Comparison of ENCODE assay signal across 15 mouse cellular contexts in genomic region chr13:97310855-97311189, GRCm38 (mm10).
A peak's percentile ranks its signal among the peaks of the same experiment; 100 is the strongest.
DNase-seq lines count a peak whose midpoint lies in the region; ATAC-seq and TF ChIP-seq lines count a peak whose summit lies in the region.
"Had no signal": no experiment of that assay in that cellular context is flagged by ENCODE, and none has a peak within 500 bp of the region (broad histone marks: within the 10 kb centered on the region; RNA-seq: fewer than 3 reads in every experiment).

No protein-coding gene starts in this region.

- H3K27ac ChIP-seq in forebrain, embryonic 11.5 days (ENCODE audit: low read depth, low read length): 0 out of 2 replicates have a peak overlapping the region, but pooled peaks have one; percentile 25
- H3K27ac ChIP-seq in forebrain, postnatal 0 days (ENCODE audit: low read depth, low read length): no peak overlapping the region
- peak overlapping the region; percentile 74; the same call in 1 of the 2 replicates for H3K27ac ChIP-seq in kidney, embryonic 14.5 days (ENCODE audit: low read depth, low read length)
- no peak overlapping the region for H3K27ac ChIP-seq in midbrain, embryonic 11.5 days (ENCODE audit: low read depth, low read length)
- no peak overlapping the region for H3K27ac ChIP-seq in midbrain, postnatal 0 days (ENCODE audit: low read depth, low read length)
- peak overlapping the region; percentile 58; the same call in 1 of the 2 replicates for H3K27ac ChIP-seq in stomach, postnatal 0 days (replicated peaks)
- H3K27ac ChIP-seq: embryonic facial prominence, embryonic 13.5 days; forebrain, embryonic 12.5 days; left cerebral cortex, adult 2 months; limb, embryonic 13.5 days had no signal

- H3K9ac ChIP-seq in forebrain, embryonic 11.5 days (ENCODE audit: low read length): no peak overlapping the region
- no peak overlapping the region for H3K9ac ChIP-seq in forebrain, postnatal 0 days
- no peak overlapping the region for H3K9ac ChIP-seq in kidney, embryonic 14.5 days (ENCODE audit: low read depth, low read length)
- H3K9ac ChIP-seq in midbrain, embryonic 11.5 days (ENCODE audit: low read length): no peak overlapping the region
- H3K9ac ChIP-seq in midbrain, postnatal 0 days (replicated peaks; ENCODE audit: low read length, poor library complexity, severe bottlenecking): no peak overlapping the region
- H3K9ac ChIP-seq in stomach, postnatal 0 days (ENCODE audit: low read length): no peak overlapping the region
- H3K9ac ChIP-seq: embryonic facial prominence, embryonic 13.5 days; forebrain, embryonic 12.5 days; limb, embryonic 13.5 days had no signal

- DNase-seq in forebrain, embryonic 11.5 days (ENCODE audit: low spot score): peak; percentile 24
- DNase-seq in forebrain, postnatal 0 days: no peak
- no peak for DNase-seq in kidney, postnatal 25 days
- DNase-seq in midbrain, embryonic 11.5 days (ENCODE audit: low spot score, missing footprints): no peak
- no peak for DNase-seq in midbrain, postnatal 0 days (ENCODE audit: low spot score)
- no peak for DNase-seq in stomach, postnatal 0 days (ENCODE audit: low spot score)
- DNase-seq in layer of hippocampus, postnatal 14 days (ENCODE audit: low spot score in 2 of 2): no peak
- DNase-seq: right cerebral cortex, adult 18-20 months; spleen, adult 18-20 months; thymus, postnatal 4 days had no signal

- TF ChIP-seq CTCF in forebrain, postnatal 0 days (IDR thresholded peaks at IDR 0.05; ENCODE audit: low read depth): no peak
- no peak for TF ChIP-seq CTCF in midbrain, postnatal 0 days (IDR thresholded peaks at IDR 0.05)
- no peak for TF ChIP-seq CTCF in stomach, postnatal 0 days (IDR thresholded peaks at IDR 0.05; ENCODE audit: low read depth)

- H3K4me2 ChIP-seq in forebrain, embryonic 11.5 days (ENCODE audit: low read depth, low read length, severe bottlenecking): no peak overlapping the region
- no peak overlapping the region for H3K4me2 ChIP-seq in forebrain, postnatal 0 days (ENCODE audit: low read depth)
- H3K4me2 ChIP-seq in kidney, embryonic 14.5 days (replicated peaks; ENCODE audit: low read depth, low read length): no peak overlapping the region
- H3K4me2 ChIP-seq in midbrain, embryonic 11.5 days: no peak overlapping the region
- no peak overlapping the region for H3K4me2 ChIP-seq in midbrain, postnatal 0 days (ENCODE audit: low read depth, low read length, poor library complexity, severe bottlenecking)
- H3K4me2 ChIP-seq in stomach, postnatal 0 days (replicated peaks; ENCODE audit: low read depth): no peak overlapping the region
- H3K4me2 ChIP-seq: embryonic facial prominence, embryonic 13.5 days; forebrain, embryonic 12.5 days; limb, embryonic 13.5 days had no signal

- H3K4me1 ChIP-seq in forebrain, embryonic 11.5 days (replicated peaks; ENCODE audit: control insufficient read depth, insufficient read depth, low read length): peaks cover 9% of the 10 kb centered on the region; the same call in 1 of the 2 replicates
- peaks cover 9% of the 10 kb centered on the region for H3K4me1 ChIP-seq in forebrain, postnatal 0 days (ENCODE audit: insufficient read depth)
- H3K4me1 ChIP-seq in kidney, embryonic 14.5 days (ENCODE audit: control insufficient read depth, insufficient read depth, low read length): peaks cover 33% of the 10 kb centered on the region; the same call in 1 of the 2 replicates
- peaks cover 13% of the 10 kb centered on the region for H3K4me1 ChIP-seq in midbrain, embryonic 11.5 days (ENCODE audit: control insufficient read depth, insufficient read depth, low read length)
- H3K4me1 ChIP-seq in midbrain, postnatal 0 days (ENCODE audit: insufficient read depth, low read length): no peaks in the 10 kb centered on the region
- 0 out of 2 replicates have a peak, but pooled peaks cover 7% of the 10 kb centered on the region for H3K4me1 ChIP-seq in stomach, postnatal 0 days (replicated peaks; ENCODE audit: control insufficient read depth, insufficient read depth)

- H3K27me3 ChIP-seq in forebrain, embryonic 11.5 days (ENCODE audit: control insufficient read depth, insufficient read depth, low read length): no peaks in the 10 kb centered on the region
- no peaks in the 10 kb centered on the region for H3K27me3 ChIP-seq in forebrain, postnatal 0 days (ENCODE audit: insufficient read depth, low read length)
- H3K27me3 ChIP-seq in kidney, embryonic 14.5 days (ENCODE audit: control insufficient read depth, insufficient read depth, low read length): no peaks in the 10 kb centered on the region
- H3K27me3 ChIP-seq in midbrain, embryonic 11.5 days (ENCODE audit: control insufficient read depth, insufficient read depth, low read length): no peaks in the 10 kb centered on the region
- no peaks in the 10 kb centered on the region for H3K27me3 ChIP-seq in midbrain, postnatal 0 days (ENCODE audit: insufficient read depth, low read length)
- no peaks in the 10 kb centered on the region for H3K27me3 ChIP-seq in stomach, postnatal 0 days (ENCODE audit: control insufficient read depth, insufficient read depth, low read length)
- H3K27me3 ChIP-seq: embryonic facial prominence, embryonic 13.5 days had no signal

- TF ChIP-seq EP300 in stomach, postnatal 0 days (optimal IDR thresholded peaks at IDR 0.05): no peak

- no peak overlapping the region for H3K4me3 ChIP-seq in forebrain, embryonic 11.5 days (ENCODE audit: low read depth, low read length)
- no peak overlapping the region for H3K4me3 ChIP-seq in forebrain, postnatal 0 days (ENCODE audit: low read depth, low read length)
- H3K4me3 ChIP-seq in kidney, embryonic 14.5 days (ENCODE audit: low read length): no peak overlapping the region
- no peak overlapping the region for H3K4me3 ChIP-seq in midbrain, embryonic 11.5 days (ENCODE audit: low read depth, low read length)
- no peak overlapping the region for H3K4me3 ChIP-seq in midbrain, postnatal 0 days (ENCODE audit: low read depth, low read length)
- H3K4me3 ChIP-seq in stomach, postnatal 0 days (ENCODE audit: low read depth, low read length): no peak overlapping the region
- H3K4me3 ChIP-seq: embryonic facial prominence, embryonic 13.5 days; forebrain, embryonic 12.5 days; left cerebral cortex, adult 2 months; limb, embryonic 13.5 days had no signal

- H3K36me3 ChIP-seq in forebrain, embryonic 11.5 days (ENCODE audit: control insufficient read depth, insufficient read depth, low read length): no peaks in the 10 kb centered on the region
- no peaks in the 10 kb centered on the region for H3K36me3 ChIP-seq in forebrain, postnatal 0 days (ENCODE audit: insufficient read depth)
- H3K36me3 ChIP-seq in kidney, embryonic 14.5 days (ENCODE audit: control insufficient read depth, insufficient read depth, low read length): no peaks in the 10 kb centered on the region
- H3K36me3 ChIP-seq in midbrain, embryonic 11.5 days (ENCODE audit: control insufficient read depth, insufficient read depth, low read length): no peaks in the 10 kb centered on the region
- H3K36me3 ChIP-seq in midbrain, postnatal 0 days (ENCODE audit: insufficient read depth, low read length): no peaks in the 10 kb centered on the region
- H3K36me3 ChIP-seq in stomach, postnatal 0 days (ENCODE audit: control insufficient read depth, insufficient read depth, low read length): no peaks in the 10 kb centered on the region
- H3K36me3 ChIP-seq: embryonic facial prominence, embryonic 13.5 days; forebrain, embryonic 12.5 days; limb, embryonic 13.5 days had no signal

- 29% methylated on average over 3 of the region's 3 CpGs for WGBS in forebrain, embryonic 11.5 days
- WGBS in forebrain, postnatal 0 days: 61% methylated on average over 3 of the region's 3 CpGs
- 13% methylated on average over 3 of the region's 3 CpGs for WGBS in kidney, embryonic 14.5 days
- WGBS in midbrain, embryonic 11.5 days: 25% methylated on average over 3 of the region's 3 CpGs
- 33% methylated on average over 3 of the region's 3 CpGs for WGBS in midbrain, postnatal 0 days
- WGBS in stomach, postnatal 0 days: 60% methylated on average over 3 of the region's 3 CpGs

- ATAC-seq in forebrain, embryonic 11.5 days (replicated peaks; ENCODE audit: low FRiP score): no peak; the same call in 1 of the 2 replicates
- no peak for ATAC-seq in forebrain, postnatal 0 days
- ATAC-seq in kidney, embryonic 14.5 days (ENCODE audit: low FRiP score, low TSS enrichment): peak; percentile 80
- peak; percentile 30; the same call in 1 of the 2 replicates for ATAC-seq in midbrain, embryonic 11.5 days (ENCODE audit: low FRiP score)
- no peak for ATAC-seq in midbrain, postnatal 0 days (ENCODE audit: low FRiP score)
- ATAC-seq in stomach, postnatal 0 days (ENCODE audit: low FRiP score, low TSS enrichment): no peak

- H3K9me3 ChIP-seq in forebrain, embryonic 11.5 days (ENCODE audit: control insufficient read depth, low read length): no peaks in the 10 kb centered on the region
- H3K9me3 ChIP-seq in forebrain, postnatal 0 days (ENCODE audit: low read length): no peaks in the 10 kb centered on the region; the same call in 1 of the 2 replicates
- H3K9me3 ChIP-seq in kidney, embryonic 14.5 days (ENCODE audit: control insufficient read depth, low read length): no peaks in the 10 kb centered on the region
- H3K9me3 ChIP-seq in midbrain, embryonic 11.5 days (ENCODE audit: control insufficient read depth, low read length): no peaks in the 10 kb centered on the region
- H3K9me3 ChIP-seq in midbrain, postnatal 0 days (ENCODE audit: low read length): no peaks in the 10 kb centered on the region
- H3K9me3 ChIP-seq in stomach, postnatal 0 days (ENCODE audit: control insufficient read depth, low read length): no peaks in the 10 kb centered on the region
- H3K9me3 ChIP-seq: embryonic facial prominence, embryonic 13.5 days; forebrain, embryonic 12.5 days; limb, embryonic 13.5 days had no signal

Comparison
In these comparisons a context has a peak if more than half of its experiments do, and no peak if none do; other contexts are left out.
1. ATAC-seq: peak in kidney, embryonic 14.5 days (single experiment) and midbrain, embryonic 11.5 days (single experiment); none in forebrain, embryonic 11.5 days (single experiment), forebrain, postnatal 0 days (single experiment), midbrain, postnatal 0 days (single experiment) and stomach, postnatal 0 days (single experiment).
2. H3K27ac ChIP-seq: peak in forebrain, embryonic 11.5 days (single experiment), kidney, embryonic 14.5 days (single experiment) and stomach, postnatal 0 days (single experiment); none in forebrain, postnatal 0 days (single experiment), midbrain, embryonic 11.5 days (single experiment) and midbrain, postnatal 0 days (single experiment).